Mouse (Mus musculus) NIH3T3 (cell line): ENCODE measurements at regions not wholly inside any gene's neighbourhood (a gene's known extent, or its start where the extent isn't known, plus 50 kb on each side); places are given as distances from the start of the nearest gene placed in this dataset.
"Not testable (repeated sequence)": the region's sequence is repeated elsewhere in the genome, so short reads cannot be mapped to it uniquely, and the experiment has no call there.

Experiments used
- DNase-seq: peaks from one replicate; pipeline ENCODE4 v3.0.0-alpha.2; 2012; ENCODE audit warnings: low read depth

GRCm38 (mm10) chr8:15670722-15671121 lies 624.8 kb upstream of the BB014433 start:
- DNase-seq: no peak

- no peak for DNase-seq
These were observed 624.4 kb upstream of the BB014433 start for GRCm38 (mm10) chr8:15670298-15670697.

GRCm38 (mm10) chr8:15669515-15669914 lies 623.6 kb upstream of the BB014433 start:
- DNase-seq: no peak

GRCm38 (mm10) chr8:15660602-15661001 lies 614.7 kb upstream of the BB014433 start:
- no peak for DNase-seq

GRCm38 (mm10) chr8:15634769-15635366 lies 589.0 kb upstream of the BB014433 start:
- DNase-seq: no peak

GRCm38 (mm10) chr8:15628584-15628983 lies 582.7 kb upstream of the BB014433 start:
- DNase-seq: no peak

- DNase-seq: not testable (repeated sequence)
These were observed 577.9 kb upstream of the BB014433 start for GRCm38 (mm10) chr8:15623602-15624392.

GRCm38 (mm10) chr8:15610217-15610616 lies 564.3 kb upstream of the BB014433 start:
- DNase-seq: no peak

GRCm38 (mm10) chr8:15607598-15608215 lies 561.8 kb upstream of the BB014433 start:
- no peak for DNase-seq

- DNase-seq: no peak
These were observed 555.7 kb upstream of the BB014433 start for GRCm38 (mm10) chr8:15601531-15601930.

GRCm38 (mm10) chr8:15593106-15593505 lies 547.2 kb upstream of the BB014433 start:
- DNase-seq: no peak

- DNase-seq: no peak
These were observed 537.9 kb upstream of the BB014433 start for GRCm38 (mm10) chr8:15583782-15584181.

GRCm38 (mm10) chr8:15570091-15570490 lies 524.2 kb upstream of the BB014433 start:
- no peak for DNase-seq

GRCm38 (mm10) chr8:15567742-15568141 lies 521.9 kb upstream of the BB014433 start:
- DNase-seq: no peak

GRCm38 (mm10) chr8:15562310-15563296 lies 516.7 kb upstream of the BB014433 start:
- no peak for DNase-seq

GRCm38 (mm10) chr8:15532027-15532426 lies 486.1 kb upstream of the BB014433 start:
- no peak for DNase-seq

GRCm38 (mm10) chr8:15525461-15525860 lies 479.6 kb upstream of the BB014433 start:
- DNase-seq: no peak

- not testable (repeated sequence) for DNase-seq
These were observed 474.0 kb upstream of the BB014433 start for GRCm38 (mm10) chr8:15519896-15520295.

- no peak for DNase-seq
These were observed 455.1 kb upstream of the BB014433 start for GRCm38 (mm10) chr8:15500973-15501372.

- no peak for DNase-seq
These were observed 451.7 kb upstream of the BB014433 start for GRCm38 (mm10) chr8:15497566-15497965.

- DNase-seq: no peak
These were observed 450.4 kb upstream of the BB014433 start for GRCm38 (mm10) chr8:15496248-15496647.

- DNase-seq: no peak
These were observed 444.9 kb upstream of the BB014433 start for GRCm38 (mm10) chr8:15490774-15491173.
